Mouse (Mus musculus) testis, adult 2 months (tissue): ENCODE measurements at regions not wholly inside any gene's neighbourhood (a gene's known extent, or its start where the extent isn't known, plus 50 kb on each side); places are given as distances from the start of the nearest gene placed in this dataset.
A peak's percentile ranks its signal among the peaks of the same experiment; 100 is the strongest.

Source experiments
- H3K27ac ChIP-seq: fragments of 200-500 bp; 2 replicates; pipeline ENCODE4 v1.5.1; 2012; ENCODE audit warnings: low read depth, low read length; ENCODE audit not compliant: control insufficient read depth, insufficient read depth
- H3K27me3 ChIP-seq: fragments of 200-500 bp; 2 replicates; pipeline ENCODE4 v1.6.1; 2012; ENCODE audit warnings: mild to moderate bottlenecking, low read length, moderate library complexity; ENCODE audit not compliant: control insufficient read depth, insufficient read depth
- H3K36me3 ChIP-seq: fragments of 200-500 bp; 2 replicates; pipeline ENCODE4 v1.6.1; 2012; ENCODE audit warnings: mild to moderate bottlenecking, low read length; ENCODE audit not compliant: control insufficient read depth, insufficient read depth
- H3K4me1 ChIP-seq: fragments of 200-500 bp; 2 replicates; pipeline ENCODE4 v1.6.1; 2012; ENCODE audit warnings: low read length; ENCODE audit not compliant: control insufficient read depth, insufficient read depth
- H3K4me3 ChIP-seq: fragments of 200-500 bp; 2 replicates; pipeline ENCODE4 v1.5.1; 2012; ENCODE audit warnings: low read depth, mild to moderate bottlenecking, low read length, moderate library complexity, mixed read lengths; ENCODE audit not compliant: control insufficient read depth
- CTCF ChIP-seq: fragments of 200-500 bp; IDR thresholded peaks from 2 replicates; pipeline ENCODE4 v1.5.1; 2012; ENCODE audit warnings: low read depth, mild to moderate bottlenecking, inconsistent platforms, low read length, moderate library complexity; ENCODE audit not compliant: control insufficient read depth, insufficient read depth, insufficient replicate concordance
- POLR2A ChIP-seq: fragments of 200-500 bp; IDR thresholded peaks from 2 replicates; pipeline ENCODE4 v1.6.1; 2012; ENCODE audit warnings: low read depth, mild to moderate bottlenecking, inconsistent platforms, low read length, moderate library complexity; ENCODE audit not compliant: control insufficient read depth

- no peaks in the 10 kb centered on the region for H3K36me3 ChIP-seq
- no peaks in the 10 kb centered on the region; the same call in 1 of the 2 replicates for H3K4me1 ChIP-seq
- no peak for TF ChIP-seq POLR2A
- TF ChIP-seq CTCF: no peak
- no peak overlapping the region for H3K4me3 ChIP-seq
- H3K27ac ChIP-seq: no peak overlapping the region
- H3K27me3 ChIP-seq: no peaks in the 10 kb centered on the region
These were observed 303.9 kb downstream of the Fut8 start for GRCm38 (mm10) chr12:77541826-77542225.

DNA sequence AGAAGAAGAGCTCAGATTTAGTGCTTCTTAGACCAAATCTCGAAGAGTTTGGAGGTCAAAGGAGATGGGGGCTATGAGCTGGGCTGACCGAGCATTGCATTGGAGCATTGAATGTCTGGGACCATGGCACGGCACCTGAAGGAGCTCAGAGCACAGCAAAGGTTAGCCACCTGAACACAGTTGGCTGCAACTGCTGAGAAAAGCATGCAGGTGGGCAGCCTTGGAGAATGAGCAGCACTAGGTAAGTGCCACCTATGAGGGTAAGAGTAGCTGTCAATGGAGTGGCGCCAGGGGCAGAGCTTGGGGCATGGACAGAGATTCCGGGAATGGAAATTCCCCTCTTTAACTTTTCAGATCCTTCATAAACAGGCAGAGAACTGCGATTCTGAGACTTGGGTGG, 305.7 kb downstream of the Fut8 start:
- Histone ChIP-seq H3K4me3 (no peak overlapping the region), H3K27me3 (no peaks in the 10 kb centered on the region), H3K27ac (no peak overlapping the region), H3K4me1 (no peaks in the 10 kb centered on the region; the same call in 1 of the 2 replicates), H3K36me3 (no peaks in the 10 kb centered on the region)
- TF ChIP-seq POLR2A: no peak
- no peak for TF ChIP-seq CTCF

DNA sequence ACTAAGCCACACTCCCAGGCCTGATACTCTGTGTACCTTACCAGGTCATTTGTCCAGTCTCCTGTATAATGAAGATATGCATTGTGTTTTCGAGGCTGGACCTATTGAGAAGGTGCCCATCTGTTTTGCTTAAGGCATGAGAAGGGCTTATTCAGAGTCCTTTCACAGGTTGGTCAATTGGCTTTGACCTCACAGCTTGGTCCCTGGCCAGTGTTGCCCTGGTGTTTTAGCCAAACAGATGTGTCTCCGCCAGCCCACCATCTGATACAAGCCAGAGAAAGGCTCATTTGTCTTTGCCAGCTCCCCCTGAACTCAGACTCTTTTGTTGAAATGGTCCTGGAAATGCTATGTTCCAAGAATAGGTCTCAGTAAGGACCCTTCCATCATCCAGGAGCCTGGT, 308.2 kb downstream of the Fut8 start:
- Histone ChIP-seq H3K4me3 (no peak overlapping the region), H3K27ac (no peak overlapping the region), H3K4me1 (no peaks in the 10 kb centered on the region; the same call in 1 of the 2 replicates), H3K36me3 (no peaks in the 10 kb centered on the region), H3K27me3 (no peaks in the 10 kb centered on the region)
- TF ChIP-seq POLR2A: no peak

- no peaks in the 10 kb centered on the region for H3K4me1 ChIP-seq
- TF ChIP-seq POLR2A (no peak), CTCF (peak; percentile 31; the same call in 1 of the 2 replicates)
These were observed 330.4 kb downstream of the Fut8 start for GRCm38 (mm10) chr12:77568286-77568685.

DNA sequence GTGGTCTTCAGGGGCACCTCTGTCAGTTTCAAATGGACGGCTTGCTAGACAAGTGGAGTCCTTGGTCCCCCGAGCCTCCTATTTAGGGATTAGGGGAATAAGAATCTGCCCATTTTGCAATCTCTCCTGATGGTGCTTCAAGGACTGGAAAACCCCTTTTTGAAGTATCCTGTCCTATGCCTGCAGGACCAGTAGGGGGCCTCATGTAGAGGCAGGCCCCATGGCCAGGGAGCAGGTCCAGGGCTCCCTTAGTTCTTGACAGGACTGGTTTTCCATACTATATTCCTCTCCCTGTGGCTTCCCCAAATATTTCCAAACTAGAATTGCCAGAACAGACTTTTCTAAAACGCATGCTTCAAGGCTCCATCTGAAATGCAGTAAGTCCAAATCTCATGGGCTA, 332.6 kb downstream of the Fut8 start:
- TF ChIP-seq CTCF (peak; percentile 8; the same call in 1 of the 2 replicates), POLR2A (no peak)
- Histone ChIP-seq H3K27ac (no peak overlapping the region), H3K36me3 (no peaks in the 10 kb centered on the region), H3K27me3 (no peaks in the 10 kb centered on the region), H3K4me1 (no peaks in the 10 kb centered on the region), H3K4me3 (no peak overlapping the region)

More at GRCm38 (mm10) chr12:77568286-77568685, 330.4 kb downstream of the Fut8 start:
- no peaks in the 10 kb centered on the region for H3K27me3 ChIP-seq
- no peaks in the 10 kb centered on the region for H3K36me3 ChIP-seq
- no peak overlapping the region for H3K4me3 ChIP-seq
- no peak overlapping the region; the same call in 1 of the 2 replicates for H3K27ac ChIP-seq

DNA sequence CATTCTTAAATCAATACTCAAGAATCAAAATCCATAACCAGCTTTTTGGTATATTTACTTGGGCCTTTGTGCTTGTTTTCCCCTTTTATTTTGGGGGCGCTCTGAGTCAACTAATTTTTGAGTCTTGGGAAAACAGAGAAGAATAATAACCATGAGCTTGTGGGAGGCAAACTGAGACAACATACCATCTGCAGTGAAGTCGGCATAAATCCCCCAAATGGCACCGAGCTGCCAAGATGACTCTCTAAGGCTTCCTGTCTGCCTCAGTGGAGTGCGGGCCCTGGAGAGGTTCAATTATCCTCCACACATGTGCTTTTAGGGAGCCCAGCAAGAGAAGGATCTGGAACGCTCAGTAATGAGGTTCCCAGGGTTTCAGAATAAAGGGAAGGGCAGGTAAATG, 333.1 kb downstream of the Fut8 start:
- TF ChIP-seq CTCF (no peak), POLR2A (no peak)
- no peaks in the 10 kb centered on the region for H3K36me3 ChIP-seq
- no peaks in the 10 kb centered on the region for H3K27me3 ChIP-seq
- no peak overlapping the region for H3K27ac ChIP-seq
- H3K4me3 ChIP-seq: no peak overlapping the region
- no peaks in the 10 kb centered on the region for H3K4me1 ChIP-seq

DNA sequence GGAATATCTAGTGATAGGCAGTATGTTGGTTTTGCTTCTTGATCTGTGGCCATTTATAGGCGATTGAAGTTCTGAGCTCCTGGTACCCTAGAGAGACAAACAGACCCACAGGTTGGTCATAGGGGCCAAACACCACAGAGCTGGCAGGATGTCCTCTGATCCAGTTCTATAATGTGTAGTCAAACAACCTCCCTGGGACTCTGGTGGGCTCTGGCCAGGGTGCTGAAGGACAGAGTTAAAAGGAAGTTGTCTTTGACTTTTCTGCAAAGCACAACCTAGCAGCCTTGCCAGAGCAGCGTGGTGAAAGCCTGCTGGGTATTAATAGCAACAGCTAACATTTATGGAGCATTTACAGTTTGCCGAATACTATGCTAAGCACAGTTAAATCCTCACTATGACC, 337.1 kb downstream of the Fut8 start:
- Histone ChIP-seq H3K36me3 (no peaks in the 10 kb centered on the region), H3K27me3 (no peaks in the 10 kb centered on the region)
- TF ChIP-seq CTCF: no peak
- no peak for TF ChIP-seq POLR2A

DNA sequence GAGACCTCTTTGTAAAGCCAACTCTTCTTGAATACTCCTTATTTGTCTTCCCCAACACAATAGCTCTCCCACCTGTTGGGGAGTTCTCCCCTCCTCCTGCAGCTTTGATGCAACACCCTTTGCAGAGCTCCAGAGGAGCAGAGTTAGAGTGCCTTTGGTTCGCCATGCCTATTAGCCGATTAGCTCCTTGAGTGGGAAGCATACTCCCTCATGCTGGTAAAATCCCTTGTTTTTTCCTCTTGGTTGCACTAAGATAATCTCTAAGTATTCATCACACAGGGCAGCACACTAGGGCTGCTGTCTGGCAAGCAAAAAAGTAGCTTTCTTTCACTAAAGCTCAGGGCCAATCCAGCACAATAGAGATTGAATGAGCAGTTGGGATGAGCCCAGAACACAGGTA, 350.4 kb downstream of the Fut8 start:
- Histone ChIP-seq H3K36me3 (no peaks in the 10 kb centered on the region), H3K27ac (no peak overlapping the region), H3K4me1 (no peaks in the 10 kb centered on the region), H3K27me3 (no peaks in the 10 kb centered on the region), H3K4me3 (no peak overlapping the region)
- no peak for TF ChIP-seq POLR2A
- no peak for TF ChIP-seq CTCF

More for the DNA sequence above, 337.1 kb downstream of the Fut8 start:
- H3K4me1 ChIP-seq: no peaks in the 10 kb centered on the region
- no peak overlapping the region for H3K27ac ChIP-seq
- no peak overlapping the region for H3K4me3 ChIP-seq
